Mouse (Mus musculus): ENCODE measurements around the gene Frmd4b. TPM values are rescaled to one million over a fixed set of nuclear protein-coding genes. Genes with fewer than 3 reads are reported as not detected.

The Frmd4b gene
- total RNA-seq, 2 experiments from 2014 or later: 21.7 to 23.5 TPM

- DNase-seq: no peak
Observed at GRCm38 (mm10) chr6:97519553-97519952, 97.8 kb downstream of the Frmd4b start.

- peak; percentile 32 for DNase-seq
Observed at GRCm38 (mm10) chr6:97518467-97518866, 98.9 kb downstream of the Frmd4b start.

- no peak for DNase-seq
Observed at GRCm38 (mm10) chr6:97517616-97518235, 99.6 kb downstream of the Frmd4b start.

- no peak for DNase-seq
Observed at GRCm38 (mm10) chr6:97516941-97517340, 100.4 kb downstream of the Frmd4b start.

- DNase-seq: no peak
Observed at GRCm38 (mm10) chr6:97510771-97511170, 106.6 kb downstream of the Frmd4b start.

GRCm38 (mm10) chr6:97509434-97509833, 107.9 kb downstream of the Frmd4b start:
- DNase-seq: no peak

- no peak for DNase-seq
Observed at GRCm38 (mm10) chr6:97508480-97508879, 108.9 kb downstream of the Frmd4b start.

- DNase-seq: no peak
Observed at GRCm38 (mm10) chr6:97507893-97508292, 109.4 kb downstream of the Frmd4b start.

GRCm38 (mm10) chr6:97506141-97506650, 111.1 kb downstream of the Frmd4b start:
- peak; percentile 77 for DNase-seq

- no peak for DNase-seq
Observed at GRCm38 (mm10) chr6:97504673-97505072, 112.7 kb downstream of the Frmd4b start.

- no peak for DNase-seq
Observed at GRCm38 (mm10) chr6:97501000-97501399, 116.3 kb downstream of the Frmd4b start.

GRCm38 (mm10) chr6:97500246-97500645, 117.1 kb downstream of the Frmd4b start:
- DNase-seq: no peak

GRCm38 (mm10) chr6:97496002-97496401, 121.3 kb downstream of the Frmd4b start:
- no peak for DNase-seq

- DNase-seq: no peak
Observed at GRCm38 (mm10) chr6:97491065-97491464, 126.3 kb downstream of the Frmd4b start.

- peak; percentile 25 for DNase-seq
Observed at GRCm38 (mm10) chr6:97488821-97489220, 128.5 kb downstream of the Frmd4b start.

GRCm38 (mm10) chr6:97488280-97488679, 129.1 kb downstream of the Frmd4b start:
- no peak for DNase-seq

- DNase-seq: peak; percentile 71
Observed at GRCm38 (mm10) chr6:97487535-97488081, 129.7 kb downstream of the Frmd4b start.

GRCm38 (mm10) chr6:97486813-97487361, 130.5 kb downstream of the Frmd4b start:
- DNase-seq: no peak

- no peak for DNase-seq
Observed at GRCm38 (mm10) chr6:97485886-97486386, 131.4 kb downstream of the Frmd4b start.

- DNase-seq: no peak
Observed at GRCm38 (mm10) chr6:97481912-97482311, 135.4 kb downstream of the Frmd4b start.

- DNase-seq: no peak
Observed at GRCm38 (mm10) chr6:97478981-97479860, 138.1 kb downstream of the Frmd4b start.

- DNase-seq: no peak
Observed at GRCm38 (mm10) chr6:97473672-97474071, 143.7 kb downstream of the Frmd4b start.

Measured in heart, postnatal 4 days (tissue).